Mouse (Mus musculus): ENCODE data around the gene Cpa5. TPM values are rescaled to one million over a fixed set of nuclear protein-coding genes. Genes with fewer than 3 reads are reported as not detected.

Gene Cpa5
- polyA plus RNA-seq (2012; rRNA removed), result not detected in 2 replicates

GRCm38 (mm10) chr6:30610710-30611109 is at the start of gene Cpa5:
Cpa5 (plus strand) TSS chr6:30611010.

GRCm38 (mm10) chr6:30568069-30568468 is 42.7 kb upstream of the Cpa5 start, which contains the start of gene Cpa4:
Cpa4 (plus strand) TSS chr6:30568369.

DNA sequence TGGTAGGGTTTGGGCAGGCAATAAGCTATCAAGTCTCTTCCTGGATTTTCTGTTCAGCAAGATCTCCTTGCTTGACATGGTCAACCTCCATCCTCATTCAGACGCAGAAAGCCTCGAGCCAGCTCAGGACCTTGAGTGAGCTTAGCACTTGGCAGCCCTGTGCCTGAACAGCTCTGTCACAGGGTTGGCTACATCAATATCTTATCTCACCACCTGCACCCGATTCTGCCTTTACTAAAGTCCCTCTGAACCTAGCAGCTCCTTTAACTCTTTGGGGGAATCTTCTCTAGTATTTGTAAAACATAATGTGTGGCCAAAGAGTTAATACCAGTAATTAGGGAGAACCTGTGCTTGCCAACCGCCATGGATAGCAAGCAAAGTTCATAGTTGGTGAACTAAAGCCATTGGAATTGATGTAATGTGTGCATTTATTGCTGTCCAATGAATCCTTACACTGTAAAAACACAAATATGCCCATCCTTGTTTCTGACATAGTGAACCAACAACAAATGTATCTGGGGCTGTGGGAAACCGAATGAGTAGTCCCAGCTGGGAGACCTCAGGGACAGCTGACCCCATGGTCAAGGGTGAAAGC is 28.0 kb downstream of the Cpa5 start, which contains the start of gene Cpa1:
Gene Cpa1, plus strand, starts transcription at position 545 of the 595 bp plus-strand sequence.

Other genes with a start within 250 kb of the Cpa5 start
- 17.1 and 19.3 TPM in 2 replicates for gene Zc3hc1, start 220.0 kb upstream of the Cpa5 start, polyA plus RNA-seq (2012; rRNA removed)
- gene Klhdc10, start 209.1 kb upstream of the Cpa5 start, polyA plus RNA-seq (2012; rRNA removed), result 18.4 and 25.9 TPM in 2 replicates
- gene Tmem209, start 101.2 kb upstream of the Cpa5 start, polyA plus RNA-seq (2012; rRNA removed), result 46.7 and 62.1 TPM in 2 replicates
- not detected in 2 replicates for gene Ssmem1, start 101.2 kb upstream of the Cpa5 start, polyA plus RNA-seq (2012; rRNA removed)
- gene Cpa2, start 69.4 kb upstream of the Cpa5 start, polyA plus RNA-seq (2012; rRNA removed), result 0.61 and 0.85 TPM in 2 replicates
- gene Cpa4, start 42.6 kb upstream of the Cpa5 start, polyA plus RNA-seq (2012; rRNA removed), result not detected in 2 replicates
- 6.9 and 10.7 TPM in 2 replicates for gene Cpa1, start 28.2 kb downstream of the Cpa5 start, polyA plus RNA-seq (2012; rRNA removed)
- 5.2 and 7.2 TPM in 2 replicates for gene Cep41, start 82.7 kb downstream of the Cpa5 start, polyA plus RNA-seq (2012; rRNA removed)
- 300 and 331 TPM in 2 replicates for gene Mest, start 112.5 kb downstream of the Cpa5 start, polyA plus RNA-seq (2012; rRNA removed)

Measured in ovary, adult 2 months (tissue).